Mouse (Mus musculus): ENCODE measurements around the gene Klf13.

- no peak for TF ChIP-seq HCFC1 (IDR thresholded peaks at IDR 0.05; ENCODE audit: borderline replicate concordance, insufficient read depth, low read length)
- no peak for TF ChIP-seq CHD2 (IDR thresholded peaks at IDR 0.05; ENCODE audit: low read depth, low read length)
- no peak for TF ChIP-seq ZC3H11A (IDR thresholded peaks at IDR 0.05; ENCODE audit: borderline replicate concordance, low read depth, low read length)
- no peak for TF ChIP-seq ZNF384 (IDR thresholded peaks at IDR 0.05; ENCODE audit: low read depth, low read length)
Observed at GRCm38 (mm10) chr7:63885025-63885424, 53.7 kb downstream of the Klf13 start.
